Mouse (Mus musculus) liver, postnatal 0 days (tissue): ENCODE measurements around the gene Clk3. TPM values are rescaled to one million over a fixed set of nuclear protein-coding genes. Genes with fewer than 3 reads are reported as not detected.

Experiments
- ATAC-seq: fragments of 200-750 bp; cut with Nextera tagmentation; 2 replicates; pipeline ENCODE4 v1.8.0; 2017; ENCODE audit warnings: mild to moderate bottlenecking, moderate library complexity
- DNase-seq: peaks from one replicate; pipeline ENCODE4 v3.0.0-alpha.2; 2016
- H3K27ac ChIP-seq: fragments of 300-500 bp; sonication (generic); 2 replicates; pipeline ENCODE4 v1.5.1; 2014; ENCODE audit warnings: antibody characterized with exemption, moderate library complexity, mild to moderate bottlenecking, low read depth
- H3K27me3 ChIP-seq: fragments of 300-500 bp; sonication (generic); 2 replicates; pipeline ENCODE4 v1.6.1; 2014; ENCODE audit warnings: low read length, control low read depth, mixed read lengths; ENCODE audit not compliant: insufficient read depth
- H3K36me3 ChIP-seq: fragments of 300-500 bp; sonication (generic); replicated peaks from 2 replicates; pipeline ENCODE4 v1.6.1; 2014; ENCODE audit warnings: mild to moderate bottlenecking, control low read depth, low read length, moderate library complexity, mixed read lengths; ENCODE audit not compliant: insufficient read depth
- H3K4me1 ChIP-seq: fragments of 300-500 bp; sonication (generic); 2 replicates; pipeline ENCODE4 v1.6.1; 2014; ENCODE audit warnings: antibody characterized with exemption, mild to moderate bottlenecking, control low read depth; ENCODE audit not compliant: insufficient read depth
- H3K4me2 ChIP-seq: fragments of 300-500 bp; sonication (generic); 2 replicates; pipeline ENCODE4 v1.6.1; 2014; ENCODE audit warnings: low read depth, mild to moderate bottlenecking, low read length, moderate library complexity, mixed read lengths
- H3K4me3 ChIP-seq: fragments of 300-500 bp; sonication (generic); 2 replicates; pipeline ENCODE4 v1.5.1; 2014; ENCODE audit warnings: low read depth, low read length
- H3K9ac ChIP-seq: fragments of 300-500 bp; sonication (generic); replicated peaks from 2 replicates; pipeline ENCODE4 v1.6.1; 2014; ENCODE audit warnings: mild to moderate bottlenecking, moderate library complexity
- H3K9me3 ChIP-seq: fragments of 300-500 bp; sonication (generic); 2 replicates; pipeline ENCODE4 v1.6.1; 2016; ENCODE audit warnings: mild to moderate bottlenecking, control low read depth, low read length, mixed read lengths
- CTCF ChIP-seq: sonication (generic); IDR thresholded peaks from 2 replicates; pipeline ENCODE4 v1.5.1; 2016; ENCODE audit warnings: antibody characterized with exemption, low read depth
- EP300 ChIP-seq: IDR thresholded peaks from 2 replicates; pipeline ENCODE4 v1.6.1; 2016; ENCODE audit warnings: antibody characterized with exemption, low read depth, mild to moderate bottlenecking
- WGBS: fragments of 180-500 bp; shearing (Covaris S2); extraction: QIAGEN DNeasy Blood & Tissue Kit; methylation state at CpG from one replicate; pipeline ENCODE4 v1.1.7; 2014; ENCODE audit not compliant: insufficient replicate concordance; 5-methylcytosine and 5-hydroxymethylcytosine counted together
- polyA plus RNA-seq: library from polyadenylated mRNA; unstranded; fragments of >200 nt; fragmentation: Nextera tagmentation; extraction: Ambion mirVana; gene quantifications from 2 replicates; pipeline ENCODE4 v1.2.1, GENCODE M21; 2015

Clk3 gene
- polyA plus RNA-seq, 1 experiment from 2014 or later, result 40.2 TPM

GRCm38 (mm10) chr9:57808771-57809310, 43.2 kb upstream of the Clk3 start:
- Histone ChIP-seq H3K27ac (no peak overlapping the region), H3K4me2 (no peak overlapping the region), H3K9me3 (no peaks in the 10 kb centered on the region), H3K4me1 (peaks cover 37% of the 10 kb centered on the region), H3K27me3 (no peaks in the 10 kb centered on the region), H3K4me3 (no peak overlapping the region), H3K9ac (no peak overlapping the region), H3K36me3 (peaks cover 8% of the 10 kb centered on the region)
- 81% methylated on average over 5 of the region's 5 CpGs for WGBS
- ATAC-seq (no peak), DNase-seq (no peak)
- TF ChIP-seq EP300 (no peak), CTCF (no peak)

- ATAC-seq (no peak), DNase-seq (no peak)
- no peak overlapping the region for H3K9ac ChIP-seq
- H3K4me1 ChIP-seq, result peaks cover 33% of the 10 kb centered on the region
- no peak overlapping the region for H3K27ac ChIP-seq
- no peaks in the 10 kb centered on the region for H3K27me3 ChIP-seq
- no peak overlapping the region for H3K4me2 ChIP-seq
- H3K9me3 ChIP-seq, result no peaks in the 10 kb centered on the region
- H3K36me3 ChIP-seq, result peaks cover 8% of the 10 kb centered on the region
- 72% methylated on average over 4 of the region's 4 CpGs for WGBS
- no peak for TF ChIP-seq EP300
- TF ChIP-seq CTCF, result no peak
- H3K4me3 ChIP-seq, result no peak overlapping the region
Observed at GRCm38 (mm10) chr9:57807174-57807651, 41.6 kb upstream of the Clk3 start.

- Histone ChIP-seq H3K9me3 (no peaks in the 10 kb centered on the region), H3K36me3 (peaks cover 10% of the 10 kb centered on the region), H3K4me3 (no peak overlapping the region), H3K9ac (no peak overlapping the region; the same call in 1 of the 2 replicates), H3K27ac (no peak overlapping the region), H3K4me1 (peaks cover 28% of the 10 kb centered on the region), H3K4me2 (no peak overlapping the region), H3K27me3 (no peaks in the 10 kb centered on the region)
- DNase-seq, result no peak
- no peak for ATAC-seq
- 18% methylated on average over 1 of the region's 1 CpGs for WGBS
- TF ChIP-seq CTCF (no peak), EP300 (no peak)
Observed at GRCm38 (mm10) chr9:57806066-57806481, 40.4 kb upstream of the Clk3 start.

GRCm38 (mm10) chr9:57805087-57805737, 39.6 kb upstream of the Clk3 start:
- H3K36me3 ChIP-seq, result peaks cover 10% of the 10 kb centered on the region
- H3K4me1 ChIP-seq, result peaks cover 31% of the 10 kb centered on the region
- no peak overlapping the region for H3K4me3 ChIP-seq
- H3K4me2 ChIP-seq, result no peak overlapping the region
- H3K27me3 ChIP-seq, result no peaks in the 10 kb centered on the region
- no peak for DNase-seq
- H3K9ac ChIP-seq, result no peak overlapping the region
- 41% methylated on average over 10 of the region's 10 CpGs for WGBS
- TF ChIP-seq CTCF (no peak), EP300 (no peak)
- ATAC-seq, result no peak
- no peak overlapping the region for H3K27ac ChIP-seq
- H3K9me3 ChIP-seq, result no peaks in the 10 kb centered on the region

GRCm38 (mm10) chr9:57803839-57804238, 38.2 kb upstream of the Clk3 start:
- Histone ChIP-seq H3K9me3 (no peaks in the 10 kb centered on the region), H3K4me3 (no peak overlapping the region), H3K27ac (no peak overlapping the region), H3K27me3 (no peaks in the 10 kb centered on the region), H3K9ac (no peak overlapping the region), H3K36me3 (peaks cover 10% of the 10 kb centered on the region), H3K4me2 (no peak overlapping the region), H3K4me1 (peaks cover 40% of the 10 kb centered on the region)
- WGBS, result 54% methylated on average over 4 of the region's 4 CpGs
- DNase-seq (no peak), ATAC-seq (no peak)
- TF ChIP-seq EP300 (no peak), CTCF (no peak)

- Histone ChIP-seq H3K9me3 (no peaks in the 10 kb centered on the region), H3K4me2 (no peak overlapping the region), H3K36me3 (peaks cover 10% of the 10 kb centered on the region), H3K27me3 (no peaks in the 10 kb centered on the region), H3K9ac (no peak overlapping the region), H3K4me3 (no peak overlapping the region), H3K4me1 (peaks cover 40% of the 10 kb centered on the region), H3K27ac (no peak overlapping the region)
- TF ChIP-seq EP300, result no peak
- TF ChIP-seq CTCF, result no peak
- no peak for ATAC-seq
- no peak for DNase-seq
- WGBS, result 32% methylated on average over 3 of the region's 3 CpGs
Observed at GRCm38 (mm10) chr9:57803047-57803446, 37.4 kb upstream of the Clk3 start.
